Mouse (Mus musculus) stomach, embryonic 16.5 days (tissue): Measurements from ENCODE around the gene Clca2. TPM values are rescaled to one million over a fixed set of nuclear protein-coding genes. Genes with fewer than 3 reads are reported as not detected.
A peak's percentile ranks its signal among the peaks of the same experiment; 100 is the strongest.

Experiments
- ATAC-seq: fragments of 200-750 bp; cut with Nextera tagmentation; 2 replicates; pipeline ENCODE4 v1.8.0; 2017; ENCODE audit warnings: moderate number of reproducible peaks, moderate TSS enrichment; ENCODE audit not compliant: insufficient read depth, low FRiP score
- H3K27ac ChIP-seq: fragments of 300-500 bp; sonication (generic); 2 replicates; pipeline ENCODE4 v1.5.1; 2014; ENCODE audit warnings: low read length
- H3K27me3 ChIP-seq: fragments of 300-500 bp; sonication (generic); 2 replicates; pipeline ENCODE4 v1.6.1; 2014; ENCODE audit warnings: low read length, control low read depth, mixed read lengths; ENCODE audit not compliant: control insufficient read depth, insufficient read depth
- H3K36me3 ChIP-seq: fragments of 300-500 bp; sonication (generic); 2 replicates; pipeline ENCODE4 v1.6.1; 2014; ENCODE audit warnings: low read length; ENCODE audit not compliant: control insufficient read depth, insufficient read depth
- H3K4me1 ChIP-seq: fragments of 300-500 bp; sonication (generic); 2 replicates; pipeline ENCODE4 v1.6.1; 2014; ENCODE audit warnings: low read length, control low read depth, mixed read lengths; ENCODE audit not compliant: control insufficient read depth, insufficient read depth
- H3K4me2 ChIP-seq: fragments of 300-500 bp; sonication (generic); 2 replicates; pipeline ENCODE4 v1.6.1; 2014; ENCODE audit warnings: low read depth, low read length, mixed read lengths
- H3K4me3 ChIP-seq: fragments of 300-500 bp; sonication (generic); replicated peaks from 2 replicates; pipeline ENCODE4 v1.5.1; 2014; ENCODE audit warnings: mild to moderate bottlenecking, low read length
- H3K9ac ChIP-seq: fragments of 300-500 bp; sonication (generic); 2 replicates; pipeline ENCODE4 v1.6.1; 2014; ENCODE audit warnings: low read length
- H3K9me3 ChIP-seq: fragments of 300-500 bp; sonication (generic); replicated peaks from 2 replicates; pipeline ENCODE4 v1.6.1; 2016; ENCODE audit warnings: low read length, control low read depth; ENCODE audit not compliant: control insufficient read depth
- WGBS: fragments of 180-500 bp; shearing (Covaris S2); extraction: QIAGEN DNeasy Blood & Tissue Kit; methylation state at CpG from one replicate; pipeline ENCODE4 v1.1.7; 2014; 5-methylcytosine and 5-hydroxymethylcytosine counted together
- polyA plus RNA-seq: library from polyadenylated mRNA; unstranded; fragments of >200 nt; fragmentation: Nextera tagmentation; extraction: Ambion mirVana; gene quantifications from 2 replicates; pipeline ENCODE4 v1.2.1, GENCODE M21; 2015

Clca2 gene
- polyA plus RNA-seq, 1 experiment from 2014 or later: 2.2 TPM

DNA sequence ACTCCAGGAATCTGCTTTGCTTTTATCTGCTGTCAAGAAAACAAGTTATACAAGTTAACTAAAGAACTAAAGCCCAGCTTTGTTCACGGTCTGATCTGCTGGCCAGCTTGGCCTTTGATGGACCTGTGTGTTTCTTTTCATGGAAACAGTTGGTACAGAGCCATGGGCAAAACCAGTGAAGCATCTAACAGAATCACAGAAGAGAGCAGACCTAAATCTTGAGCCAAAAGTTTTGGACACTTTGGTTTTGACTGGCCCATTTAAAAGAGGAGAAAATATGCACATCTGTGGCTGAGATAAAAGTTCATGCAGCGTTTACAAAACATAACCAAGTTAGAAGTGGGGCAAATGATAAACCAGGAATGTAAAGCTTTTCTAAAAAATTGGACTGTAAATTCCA lies 4.1 kb upstream of the Clca2 start:
- no peak for ATAC-seq
- WGBS: 58% methylated on average over 2 of the region's 2 CpGs
- no peak overlapping the region for H3K4me3 ChIP-seq
- no peak overlapping the region for H3K27ac ChIP-seq
- H3K4me2 ChIP-seq: no peak overlapping the region
- no peaks in the 10 kb centered on the region for H3K36me3 ChIP-seq
- no peak overlapping the region for H3K9ac ChIP-seq
- H3K4me1 ChIP-seq: peaks cover 6% of the 10 kb centered on the region; the same call in 1 of the 2 replicates
- H3K27me3 ChIP-seq: no peaks in the 10 kb centered on the region
- no peaks in the 10 kb centered on the region for H3K9me3 ChIP-seq

DNA sequence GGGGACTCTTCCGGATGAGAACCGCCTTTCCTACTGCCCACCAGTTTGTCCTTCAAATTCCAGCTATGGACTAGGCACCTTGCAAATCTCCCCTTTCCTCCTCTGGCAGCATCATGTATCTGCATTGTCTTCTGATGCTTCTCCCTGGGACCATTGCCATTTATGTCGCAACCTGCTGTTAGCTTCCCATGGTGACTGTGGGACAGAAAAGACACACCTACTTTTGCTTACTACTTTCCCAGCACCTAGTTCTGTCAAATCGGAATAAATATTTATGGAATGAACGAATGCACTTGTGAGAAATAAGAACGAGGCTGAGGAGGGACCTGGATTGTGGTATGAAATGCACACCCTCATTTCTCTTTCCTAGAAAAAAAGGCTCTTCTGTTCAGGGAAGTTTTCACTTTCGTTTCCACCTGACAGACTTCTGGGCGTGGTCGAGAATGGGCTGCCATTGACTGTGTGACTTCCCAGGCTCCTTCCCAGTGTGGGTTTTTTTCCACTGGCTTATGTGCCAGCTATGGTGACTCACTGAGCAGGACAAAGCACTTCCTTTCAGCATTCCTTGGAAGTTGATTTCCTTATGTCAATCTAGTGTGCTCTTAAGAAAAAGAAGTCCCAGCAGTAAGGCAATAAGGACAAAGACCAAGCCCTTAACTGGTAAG lies 2.8 kb upstream of the Clca2 start:
- no peak overlapping the region for H3K4me3 ChIP-seq
- ATAC-seq: peak; percentile 78
- H3K4me2 ChIP-seq: no peak overlapping the region
- H3K27me3 ChIP-seq: no peaks in the 10 kb centered on the region
- peaks cover 6% of the 10 kb centered on the region; the same call in 1 of the 2 replicates for H3K4me1 ChIP-seq
- H3K9me3 ChIP-seq: no peaks in the 10 kb centered on the region
- H3K36me3 ChIP-seq: no peaks in the 10 kb centered on the region
- H3K27ac ChIP-seq: peak overlapping the region; percentile 11; the same call in 1 of the 2 replicates
- H3K9ac ChIP-seq: no peak overlapping the region
- WGBS: 65% methylated on average over 9 of the region's 9 CpGs

DNA sequence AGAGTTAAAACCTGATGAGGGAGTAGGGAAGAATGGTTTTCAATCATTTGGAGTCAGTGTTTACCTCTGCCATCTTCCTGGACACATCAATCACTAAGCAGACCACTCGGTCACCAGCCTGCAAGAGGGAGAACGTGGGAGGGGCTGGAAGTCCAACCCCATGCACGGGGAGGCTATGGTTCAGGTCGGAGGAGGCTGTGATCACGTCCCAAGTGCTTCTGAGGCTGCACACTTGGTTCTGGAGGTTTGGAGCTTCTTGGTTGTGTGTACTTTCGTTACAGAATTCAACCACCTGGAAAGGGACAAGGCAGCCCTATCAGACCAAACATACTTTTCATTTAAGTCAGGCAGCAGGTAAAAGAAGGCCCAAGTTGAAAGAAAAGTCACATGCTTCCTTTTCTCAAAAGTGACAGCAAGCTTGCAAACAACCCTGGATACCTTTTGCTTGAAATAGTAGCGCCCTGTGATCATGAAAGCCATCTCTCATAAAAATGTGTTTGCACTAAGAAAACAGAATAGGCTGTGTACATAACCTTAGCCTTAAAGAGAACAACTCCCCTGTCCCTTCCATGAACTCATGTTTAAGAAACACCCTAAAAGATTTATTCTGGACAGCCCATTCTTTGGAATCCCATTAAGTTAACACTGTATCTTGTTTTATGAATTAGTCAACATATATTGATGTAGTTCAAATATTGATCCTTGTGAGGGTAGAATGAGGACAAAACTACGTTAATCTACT lies 11.2 kb downstream of the Clca2 start:
- H3K27me3 ChIP-seq: no peaks in the 10 kb centered on the region
- 28% methylated on average over 8 of the region's 8 CpGs for WGBS

DNA sequence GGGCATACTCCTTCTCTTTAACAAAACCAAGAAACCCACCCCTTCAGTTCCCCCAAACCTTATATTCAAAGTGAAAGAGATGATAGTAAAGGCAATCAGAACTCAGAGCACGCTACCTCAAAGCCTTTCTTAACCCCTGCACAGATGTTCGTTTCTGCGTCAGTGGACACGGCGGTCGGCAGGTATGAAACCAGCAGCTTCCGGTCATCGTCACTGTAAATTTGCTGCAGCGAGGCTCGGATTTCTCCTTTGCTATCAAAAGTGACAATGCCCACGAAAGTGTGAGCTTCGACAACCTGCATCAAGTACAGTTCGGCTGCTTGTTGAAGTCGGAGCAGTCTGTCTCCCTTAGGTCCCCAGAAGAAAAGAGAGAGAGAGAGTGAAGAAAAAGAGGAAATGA lies 13.1 kb downstream of the Clca2 start:
- no peak for ATAC-seq
- Histone ChIP-seq H3K4me1 (no peaks in the 10 kb centered on the region), H3K4me2 (no peak overlapping the region), H3K27me3 (no peaks in the 10 kb centered on the region), H3K9me3 (no peaks in the 10 kb centered on the region), H3K9ac (no peak overlapping the region), H3K4me3 (no peak overlapping the region), H3K27ac (no peak overlapping the region), H3K36me3 (no peaks in the 10 kb centered on the region)
- WGBS: 92% methylated on average over 14 of the region's 14 CpGs

More for the DNA sequence above, 11.2 kb downstream of the Clca2 start:
- ATAC-seq: peak; percentile 90
- Histone ChIP-seq H3K9me3 (no peaks in the 10 kb centered on the region), H3K36me3 (no peaks in the 10 kb centered on the region), H3K27ac (peak overlapping the region; percentile 76), H3K4me3 (no peak overlapping the region), H3K4me2 (peak overlapping the region; percentile 15; the same call in 1 of the 2 replicates), H3K4me1 (no peaks in the 10 kb centered on the region), H3K9ac (no peak overlapping the region)

DNA sequence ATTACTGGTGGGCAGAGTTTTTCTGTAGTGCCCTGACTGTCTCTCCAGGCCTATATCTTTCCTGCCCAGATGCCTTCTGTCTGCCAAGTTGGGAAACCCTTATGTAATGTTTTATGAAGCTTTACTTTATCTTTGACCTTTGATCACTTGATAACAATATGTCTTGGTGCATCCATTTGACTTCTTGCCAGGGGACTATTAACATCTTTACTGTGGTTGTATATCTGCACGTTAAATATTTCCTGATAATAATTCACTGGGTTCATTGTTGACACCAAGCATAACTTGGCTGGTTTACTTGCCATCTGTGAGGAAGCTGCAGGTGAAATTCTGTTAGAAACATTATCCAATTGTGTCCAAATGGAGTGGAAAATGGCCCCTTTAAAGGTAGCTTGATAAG lies 16.2 kb downstream of the Clca2 start:
- H3K9ac ChIP-seq: no peak overlapping the region
- H3K4me1 ChIP-seq: no peaks in the 10 kb centered on the region
- H3K36me3 ChIP-seq: no peaks in the 10 kb centered on the region
- WGBS: 51% methylated on average over 1 of the region's 1 CpGs
- no peak for ATAC-seq
- no peak overlapping the region for H3K4me2 ChIP-seq
- no peaks in the 10 kb centered on the region for H3K27me3 ChIP-seq
- no peaks in the 10 kb centered on the region for H3K9me3 ChIP-seq
- no peak overlapping the region for H3K27ac ChIP-seq
- no peak overlapping the region for H3K4me3 ChIP-seq

DNA sequence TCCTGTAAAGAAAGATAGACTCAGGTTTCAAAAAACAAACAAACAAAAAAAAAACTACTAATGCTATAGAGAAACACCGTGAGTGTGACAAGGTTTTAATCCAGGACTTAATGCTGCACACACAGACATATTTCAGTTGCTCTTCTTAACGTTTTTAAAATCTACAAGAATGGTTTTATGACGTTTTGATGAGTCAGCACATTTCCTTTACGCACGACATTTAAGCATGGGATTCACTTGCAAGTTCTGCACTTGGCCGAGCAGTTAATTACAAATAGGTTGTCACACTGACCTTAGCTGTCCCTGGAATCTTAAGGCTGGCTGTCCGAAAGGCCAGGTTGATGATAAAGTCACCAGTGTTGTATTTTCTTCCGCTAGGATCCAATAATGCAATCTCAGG lies 18.3 kb downstream of the Clca2 start:
- no peak for ATAC-seq
- H3K9ac ChIP-seq: no peak overlapping the region
- WGBS: 69% methylated on average over 8 of the region's 8 CpGs

DNA sequence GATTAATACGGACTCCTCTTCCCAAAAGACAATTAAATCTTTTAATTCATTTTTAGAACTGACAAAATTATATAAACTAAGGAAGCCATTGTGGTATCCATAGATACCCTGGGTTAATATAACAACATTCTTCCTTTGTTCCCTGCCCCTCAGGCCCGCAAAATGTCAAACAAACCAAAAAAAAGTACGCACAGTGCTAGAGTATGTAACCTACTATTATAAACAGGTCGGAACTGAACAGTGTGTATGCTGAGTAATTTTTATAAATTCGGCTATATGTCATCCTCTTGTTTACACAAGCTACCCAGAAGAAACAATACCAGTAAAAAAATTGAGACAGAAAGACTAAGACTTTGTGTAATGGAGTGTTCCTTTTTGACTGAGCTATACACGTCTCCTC lies 20.8 kb downstream of the Clca2 start:
- Histone ChIP-seq H3K9ac (no peak overlapping the region), H3K4me1 (no peaks in the 10 kb centered on the region), H3K9me3 (no peaks in the 10 kb centered on the region), H3K27me3 (no peaks in the 10 kb centered on the region), H3K27ac (no peak overlapping the region), H3K4me3 (no peak overlapping the region), H3K36me3 (no peaks in the 10 kb centered on the region), H3K4me2 (no peak overlapping the region)
- WGBS: 31% methylated on average over 6 of the region's 6 CpGs
- peak; percentile 50; the same call in 1 of the 2 replicates for ATAC-seq

More for the DNA sequence above, 18.3 kb downstream of the Clca2 start:
- Histone ChIP-seq H3K4me1 (no peaks in the 10 kb centered on the region), H3K9me3 (no peaks in the 10 kb centered on the region), H3K36me3 (no peaks in the 10 kb centered on the region), H3K4me3 (no peak overlapping the region), H3K27me3 (no peaks in the 10 kb centered on the region), H3K4me2 (no peak overlapping the region), H3K27ac (no peak overlapping the region)

DNA sequence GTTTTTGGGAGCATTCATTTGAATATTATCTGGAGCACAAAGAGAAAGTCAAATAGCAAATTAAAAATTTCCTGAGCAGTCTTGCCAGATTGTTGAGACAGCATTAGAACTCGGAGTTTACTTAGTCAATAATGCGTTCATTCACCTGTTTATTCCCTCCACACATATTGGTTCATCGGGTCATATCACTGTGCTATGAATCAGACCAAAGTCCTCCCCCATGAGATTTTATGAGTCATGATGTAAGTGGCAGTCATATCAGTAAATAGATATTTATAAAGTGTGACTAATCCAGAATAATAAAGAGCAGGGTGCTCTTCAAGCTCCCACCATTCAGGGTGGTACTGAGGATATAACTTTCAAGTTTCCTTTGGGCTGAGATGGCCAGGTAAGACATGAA lies 26.9 kb downstream of the Clca2 start:
- no peaks in the 10 kb centered on the region for H3K4me1 ChIP-seq
- H3K27ac ChIP-seq: no peak overlapping the region
- no peak overlapping the region for H3K4me2 ChIP-seq
- ATAC-seq: no peak; the same call in 1 of the 2 replicates
- WGBS: 88% methylated on average over 3 of the region's 3 CpGs
- H3K27me3 ChIP-seq: no peaks in the 10 kb centered on the region
- no peaks in the 10 kb centered on the region for H3K9me3 ChIP-seq
- no peak overlapping the region for H3K9ac ChIP-seq
- no peaks in the 10 kb centered on the region for H3K36me3 ChIP-seq
- no peak overlapping the region for H3K4me3 ChIP-seq

DNA sequence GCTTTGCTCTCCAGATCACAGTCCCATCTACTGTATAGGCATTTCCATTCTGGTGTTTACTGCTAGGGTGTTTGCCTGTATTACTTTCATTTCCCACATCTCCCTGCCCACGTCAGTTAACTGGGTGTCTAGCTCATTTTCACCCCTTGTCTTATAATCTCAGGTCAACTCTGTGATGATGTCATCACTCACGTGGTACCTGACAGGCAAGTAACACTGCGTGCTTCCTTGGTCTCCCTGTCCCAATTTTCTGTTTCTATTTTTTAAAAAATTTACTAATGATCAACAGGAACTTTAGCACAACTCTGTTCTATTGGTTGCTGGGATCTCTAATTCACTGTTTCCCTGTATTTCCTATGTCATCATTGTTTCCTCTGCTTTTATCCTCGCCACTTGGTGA lies 30.3 kb downstream of the Clca2 start:
- ATAC-seq: no peak
- WGBS: 76% methylated on average over 4 of the region's 4 CpGs
- Histone ChIP-seq H3K36me3 (no peaks in the 10 kb centered on the region), H3K27me3 (no peaks in the 10 kb centered on the region), H3K4me2 (no peak overlapping the region), H3K9ac (no peak overlapping the region), H3K4me3 (no peak overlapping the region), H3K9me3 (no peaks in the 10 kb centered on the region), H3K27ac (no peak overlapping the region), H3K4me1 (no peaks in the 10 kb centered on the region)
